Mouse (Mus musculus) spleen, postnatal 10 days (tissue): ENCODE data around the gene Olfr1451.
"Not testable (repeated sequence)": the region's sequence is repeated elsewhere in the genome, so short reads cannot be mapped to it uniquely, and the experiment has no call there.

Experiments
- DNase-seq, 2 experiments: peaks; one replicate each; pipeline ENCODE4 v3.0.0; 2021 to 2022; ENCODE audit warnings: low spot score in 2 of 2

Gene Olfr1451

GRCm38 (mm10) chr19:12994714-12995113, at the start of gene Olfr1451:
Gene Olfr1451 (plus strand): TSS chr19:12995014.
- no peak for DNase-seq

GRCm38 (mm10) chr19:12949958-12950357, 44.9 kb upstream of the Olfr1451 start, which contains the start of gene Olfr1450:
Gene Olfr1450 (plus strand): TSS chr19:12950258.
- no peak for DNase-seq

GRCm38 (mm10) chr19:12970082-12970481, 24.7 kb upstream of the Olfr1451 start:
- DNase-seq = not testable (repeated sequence)

- not testable (repeated sequence) for DNase-seq
Measured at GRCm38 (mm10) chr19:12992316-12992715, 2.5 kb upstream of the Olfr1451 start.

- DNase-seq = no peak
Measured at GRCm38 (mm10) chr19:13028227-13028626, 33.4 kb downstream of the Olfr1451 start, which contains the start of gene Olfr1453. Gene Olfr1453 (minus strand): TSS chr19:13028327.
